Mouse (Mus musculus) gastrocnemius, adult 8-10 months (tissue): ENCODE measurements around the gene Ppp1r16b. TPM values are rescaled to one million over a fixed set of nuclear protein-coding genes. Genes with fewer than 3 reads are reported as not detected.

Experiments
- DNase-seq, 2 experiments: peaks; one replicate each; pipeline ENCODE4 v3.0.0; 2022; ENCODE audit warnings: low spot score in 2 of 2
- total RNA-seq, 4 experiments: library from RNA; stranded (reverse); gene quantifications; 2 replicates each; pipeline ENCODE4 v1.2.4; 2022

The Ppp1r16b gene
- total RNA-seq = 1 to 10 TPM; 2.4 to 3.0 (median 2.7) TPM

DNA sequence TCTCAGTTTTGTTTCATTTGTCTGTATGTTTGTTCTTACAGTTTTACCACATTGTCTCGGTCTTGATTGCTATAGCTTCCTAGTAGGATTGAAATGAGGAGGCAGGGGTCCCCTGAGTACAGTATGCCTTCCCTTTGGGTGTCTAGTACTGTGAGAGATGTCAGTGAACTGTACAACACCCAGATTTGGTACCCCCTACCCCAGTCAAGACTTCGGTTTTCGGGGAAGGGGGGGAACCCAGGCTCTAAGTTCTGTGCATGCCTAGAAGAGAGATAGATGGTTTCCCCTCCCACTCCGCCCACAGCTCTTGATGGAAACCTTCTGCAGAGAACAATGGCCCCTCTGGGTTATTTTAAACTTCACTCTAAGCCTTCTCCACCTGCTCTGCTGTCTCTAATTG, at the start of gene Ppp1r16b:
TSS of gene Ppp1r16b (plus strand) at position 301 of the 400 bp plus-strand sequence.
- DNase-seq = no peak

DNA sequence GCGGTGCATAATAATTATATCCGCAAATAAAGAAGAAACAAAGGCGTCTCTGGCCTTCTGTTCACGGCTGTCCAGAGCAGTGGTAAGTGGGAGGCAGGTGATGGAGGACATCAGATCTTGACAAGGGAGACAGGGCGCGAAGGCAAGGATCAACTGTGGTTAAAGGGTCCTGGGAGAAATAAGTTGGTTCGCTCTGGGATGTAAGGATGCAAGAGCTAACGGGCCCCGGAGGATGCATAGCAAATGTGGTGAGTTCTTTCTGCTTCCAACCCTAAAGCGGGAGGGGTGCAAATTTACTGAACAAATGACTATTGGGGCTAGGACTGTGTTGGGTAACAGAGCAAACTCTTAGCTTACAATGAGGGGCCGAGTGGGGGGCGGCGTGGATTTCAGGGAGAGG, 49.5 kb upstream of the Ppp1r16b start:
- DNase-seq = no peak

DNA sequence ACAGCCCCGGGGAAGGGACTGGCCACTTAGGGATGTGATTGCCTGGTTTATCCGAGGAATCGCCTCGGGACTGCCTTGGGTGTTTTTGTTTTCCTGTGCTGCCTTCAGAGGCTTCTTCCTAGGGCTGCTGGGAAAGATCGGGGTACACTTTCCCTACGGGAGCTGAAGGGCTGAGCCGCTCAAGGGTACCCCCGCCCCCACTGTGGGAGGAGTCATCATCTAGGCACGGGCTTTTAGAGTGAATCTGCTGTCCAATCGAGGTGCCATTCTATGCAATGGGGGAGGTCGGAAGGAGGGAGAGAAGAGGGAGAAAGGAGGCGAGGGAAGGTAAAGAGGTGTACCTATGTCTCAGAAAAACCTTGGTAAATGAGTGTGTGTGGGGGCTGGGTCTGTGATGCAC, 48.9 kb upstream of the Ppp1r16b start:
- no peak for DNase-seq

DNA sequence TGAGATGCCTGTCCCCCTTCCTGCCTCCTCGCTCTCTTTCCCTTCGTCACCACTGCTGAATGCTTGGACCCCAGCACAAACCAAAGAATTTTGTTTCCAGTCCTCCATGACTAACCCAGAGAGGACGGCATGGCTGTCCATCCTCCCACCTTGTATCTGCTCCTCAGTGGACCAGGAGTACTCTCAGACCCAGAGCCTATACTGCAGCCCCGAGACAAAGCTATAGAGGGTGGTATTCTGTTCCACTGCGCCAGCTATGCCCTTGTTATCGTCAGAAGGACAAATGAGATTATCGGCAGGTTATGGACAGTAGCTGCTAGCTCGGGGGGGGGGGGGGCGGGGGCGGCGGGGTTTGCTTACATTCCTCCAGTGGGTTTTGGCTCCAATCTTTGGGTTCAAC, 48.4 kb upstream of the Ppp1r16b start:
- DNase-seq = no peak

DNA sequence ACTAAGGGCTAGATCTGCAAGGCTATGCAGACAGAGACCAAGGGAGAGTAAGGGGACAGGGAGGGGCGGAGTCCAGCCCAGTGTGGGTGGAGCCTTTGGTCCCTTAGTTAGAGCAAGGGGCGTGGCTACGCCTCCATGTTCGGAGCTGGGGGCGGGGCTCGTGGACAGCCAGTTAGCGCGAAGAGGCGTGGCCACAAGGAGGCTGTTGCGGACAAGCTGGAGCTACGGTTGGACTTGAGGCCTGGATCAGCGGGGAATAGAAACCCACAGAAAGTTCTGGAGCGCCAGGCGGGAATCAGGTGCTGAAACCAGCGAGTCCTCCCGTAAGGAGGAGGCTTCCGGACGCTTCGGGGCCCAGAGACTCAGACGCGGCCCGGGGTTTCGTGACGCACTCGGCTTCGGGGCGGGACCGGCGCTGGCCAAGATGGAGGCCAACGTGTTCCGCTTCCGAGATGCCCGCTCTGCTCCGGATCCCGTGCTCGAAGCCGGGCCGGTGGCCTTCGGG, 40.4 kb upstream of the Ppp1r16b start, which contains the start of gene Actr5:
TSS of gene Actr5 (plus strand) at position 171 of the 505 bp plus-strand sequence.
- peak; percentile 91 to 94 for DNase-seq

DNA sequence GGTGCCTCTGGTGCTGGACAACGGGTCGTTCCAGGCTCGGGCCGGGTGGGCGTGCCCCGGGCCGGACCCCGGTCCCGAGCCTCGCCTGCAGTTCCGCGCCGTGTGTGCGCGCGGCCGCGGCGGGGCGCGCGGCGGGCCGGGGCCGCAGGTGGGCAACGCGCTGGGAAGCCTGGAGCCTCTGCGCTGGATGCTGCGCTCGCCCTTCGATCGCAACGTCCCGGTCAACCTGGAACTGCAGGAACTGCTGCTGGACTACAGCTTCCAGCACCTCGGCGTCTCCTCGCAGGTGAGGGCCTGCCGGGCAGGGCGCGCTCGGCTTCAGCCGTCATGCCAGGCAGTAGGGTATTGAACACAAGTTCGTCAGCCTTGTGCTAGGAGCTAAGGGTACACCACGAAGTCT, 40.0 kb upstream of the Ppp1r16b start:
- DNase-seq = no peak

DNA sequence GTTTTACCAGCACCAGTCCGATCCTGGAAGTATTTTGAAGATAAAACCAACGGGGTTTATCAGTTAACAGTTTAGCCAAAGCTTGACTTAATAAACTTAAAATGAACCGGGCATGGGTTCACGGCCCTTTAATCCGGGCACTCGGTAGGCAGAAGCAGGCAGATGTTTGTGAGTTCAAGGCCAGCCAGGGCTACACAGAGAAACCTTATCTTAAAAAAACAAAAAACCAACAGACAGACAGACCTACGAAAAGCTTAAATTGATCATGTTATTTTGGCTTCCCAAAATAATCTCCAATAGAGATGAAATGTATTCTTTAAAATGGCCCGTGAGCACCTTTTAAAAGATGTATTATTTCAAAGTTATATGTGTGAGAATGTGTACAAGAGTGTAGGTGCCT, 39.5 kb upstream of the Ppp1r16b start:
- DNase-seq = no peak

DNA sequence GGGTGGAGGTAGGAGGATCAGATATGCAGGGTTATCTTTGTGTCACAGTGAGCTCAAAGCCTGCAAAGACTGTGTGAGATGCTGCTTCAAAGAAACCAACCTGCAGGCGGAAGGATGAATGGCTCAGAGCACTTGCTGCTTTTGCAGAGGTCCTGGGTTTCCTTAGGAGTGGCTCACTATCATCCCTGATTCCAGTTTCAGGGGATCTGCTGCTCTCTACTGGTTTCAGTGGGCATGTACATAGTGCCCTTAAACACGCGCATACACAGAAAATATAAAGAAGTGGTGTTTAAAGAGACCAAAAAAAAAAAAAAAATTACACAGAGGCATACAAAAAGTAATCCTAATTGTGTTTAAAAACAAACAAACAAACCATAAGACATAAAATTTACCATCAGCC, 36.3 kb upstream of the Ppp1r16b start:
- DNase-seq = no peak

DNA sequence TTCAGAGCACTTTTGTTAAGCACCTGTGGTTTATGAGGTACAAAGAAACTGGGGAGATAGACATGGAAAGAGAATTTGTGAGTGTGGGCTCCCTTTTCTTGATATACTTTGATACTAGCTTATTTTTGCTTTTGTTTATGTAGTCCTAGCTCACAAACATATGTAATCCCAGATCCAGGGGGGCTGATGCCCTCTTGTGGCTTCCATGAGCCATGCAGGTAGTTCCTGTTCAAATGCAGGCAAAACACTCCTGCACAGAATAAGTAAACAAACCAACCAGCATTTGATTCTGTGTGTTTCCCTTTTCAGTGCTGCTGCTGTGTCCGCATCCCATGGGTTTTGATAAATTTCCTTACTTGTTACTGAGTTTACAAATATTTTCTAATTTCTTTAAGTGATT, 35.8 kb upstream of the Ppp1r16b start:
- no peak for DNase-seq

DNA sequence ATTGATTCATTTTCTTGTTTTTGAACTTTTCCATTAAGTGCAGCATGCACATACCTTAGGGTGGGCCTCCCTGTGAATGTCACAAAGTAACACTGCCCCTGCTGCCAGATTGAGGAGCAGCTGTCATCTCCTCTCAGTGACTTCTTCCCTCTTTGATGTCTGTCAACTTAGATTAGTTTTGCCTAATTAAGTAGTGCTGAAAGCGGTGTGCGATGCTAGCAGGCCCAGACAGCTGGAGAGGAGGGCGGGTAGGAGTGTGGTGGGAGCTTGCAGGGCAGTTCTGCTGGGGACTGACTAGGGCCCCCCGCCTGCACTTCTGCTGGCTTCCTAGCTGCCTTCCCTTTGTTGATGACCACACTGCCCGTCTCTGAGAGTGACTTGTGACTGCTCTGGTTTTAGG, 33.3 kb upstream of the Ppp1r16b start:
- DNase-seq = no peak

DNA sequence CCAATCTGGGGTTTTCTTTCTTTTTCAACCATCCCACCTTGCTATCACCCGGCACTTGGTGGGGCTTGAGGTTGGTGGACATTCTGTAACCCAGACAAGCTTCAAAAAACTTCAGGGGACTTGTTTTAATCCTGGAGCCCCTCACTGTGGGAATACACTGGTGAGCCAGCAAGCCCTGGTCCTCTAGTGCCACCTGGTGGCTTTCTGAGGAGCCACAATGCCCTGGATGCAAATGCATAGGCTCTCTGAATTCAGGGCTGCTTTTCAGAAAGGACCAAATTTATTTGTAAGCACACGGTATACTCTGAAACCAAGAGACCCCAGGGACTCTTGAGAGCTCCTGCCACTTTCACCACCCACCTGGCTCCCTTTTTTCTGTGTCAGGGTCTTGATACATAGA, 23.3 kb upstream of the Ppp1r16b start:
- DNase-seq = no peak

DNA sequence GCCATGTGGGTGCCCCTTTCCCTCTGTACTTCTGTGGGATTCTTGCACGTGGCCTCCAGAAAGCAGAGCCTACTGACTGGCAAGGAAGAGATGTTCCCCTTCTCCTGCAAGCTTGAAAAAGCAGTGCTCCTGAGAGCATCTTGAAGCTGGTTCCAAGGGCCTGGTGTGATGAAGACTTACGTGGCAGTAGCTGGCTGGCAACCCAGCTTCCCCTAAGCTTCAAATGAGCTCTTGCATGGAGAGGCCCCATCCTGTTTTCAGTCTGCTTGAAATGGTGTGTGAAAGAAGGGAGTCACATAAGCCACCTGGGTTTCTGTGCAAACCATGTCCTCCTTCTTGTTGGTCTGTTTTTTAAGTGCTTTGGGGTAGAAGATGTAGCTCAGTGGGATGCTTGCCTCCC, 22.6 kb upstream of the Ppp1r16b start:
- DNase-seq = no peak

DNA sequence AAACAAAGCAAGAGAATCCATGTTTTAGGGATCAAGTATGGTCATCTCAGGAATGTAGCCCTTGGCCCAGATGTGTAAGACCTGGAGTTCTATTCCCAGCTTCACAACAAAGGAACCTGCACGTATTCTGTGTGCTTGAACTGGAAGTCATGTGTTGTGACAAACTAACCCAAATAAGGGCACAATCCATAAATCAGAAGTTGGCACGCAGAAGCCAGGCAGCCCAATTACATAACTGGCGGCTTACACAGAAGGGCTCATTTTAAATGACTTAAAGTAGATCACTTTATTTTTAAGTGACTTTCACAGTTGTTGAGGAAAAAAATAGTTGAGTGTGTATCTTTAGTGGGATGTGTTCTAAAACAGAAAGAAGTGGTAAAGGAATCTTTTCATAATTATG, 21.4 kb upstream of the Ppp1r16b start:
- no peak for DNase-seq

DNA sequence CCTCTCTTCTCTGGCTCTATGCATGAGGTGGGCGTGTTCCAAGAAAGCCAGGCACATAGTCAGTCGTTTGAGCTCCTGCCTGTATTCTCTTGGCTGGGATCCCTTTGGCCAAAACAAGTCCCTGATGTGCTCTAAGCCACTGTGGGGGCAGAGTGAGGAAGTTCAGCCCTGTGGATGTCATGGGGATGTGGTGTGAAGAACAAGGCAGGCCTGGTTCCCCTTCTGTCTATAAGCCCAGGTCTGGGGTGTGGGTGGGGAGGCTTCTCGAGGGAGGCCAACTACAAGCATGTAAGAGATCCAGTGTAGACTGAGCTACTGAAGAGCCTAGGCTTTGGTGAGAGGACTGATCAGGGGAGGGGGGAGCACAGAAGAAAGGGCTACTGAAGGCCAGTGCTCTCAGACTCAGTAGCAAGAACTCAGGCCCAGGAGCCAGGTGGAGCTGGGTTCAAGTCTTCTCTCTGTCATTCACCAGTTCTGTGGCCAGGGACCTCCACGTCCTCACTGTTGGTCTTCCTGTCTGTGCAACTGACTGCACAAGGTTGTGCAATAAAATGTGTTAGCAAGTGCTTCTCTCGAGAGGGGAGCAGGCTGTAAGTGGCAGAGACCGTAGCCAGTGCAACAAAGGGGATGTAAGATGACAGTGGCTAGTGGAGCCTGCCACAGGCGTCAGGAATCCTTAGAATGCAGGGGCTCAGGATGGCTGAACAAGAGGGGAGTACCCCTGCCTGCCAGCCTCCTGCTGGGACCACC, 13.9 kb upstream of the Ppp1r16b start:
- DNase-seq = no peak

DNA sequence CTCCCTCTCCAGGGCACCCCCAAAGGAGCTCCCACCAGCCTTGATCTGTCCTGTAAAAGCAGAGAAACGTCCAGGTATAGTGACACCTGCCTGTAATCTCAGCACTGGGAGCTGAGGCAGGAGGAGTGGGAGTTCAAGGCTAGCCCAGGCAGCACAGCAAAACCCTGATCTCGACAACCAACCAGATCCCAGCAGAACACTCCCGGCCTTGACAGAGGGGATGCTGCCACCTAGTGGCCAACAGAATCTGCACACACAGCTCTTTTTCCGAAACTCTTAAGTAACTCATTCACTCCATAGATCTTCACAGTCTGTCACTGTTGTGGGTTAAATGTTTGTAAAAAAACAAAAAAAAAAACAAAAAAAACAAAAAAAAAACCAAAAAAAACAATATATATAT, 12.2 kb upstream of the Ppp1r16b start:
- DNase-seq = peak; percentile 36

DNA sequence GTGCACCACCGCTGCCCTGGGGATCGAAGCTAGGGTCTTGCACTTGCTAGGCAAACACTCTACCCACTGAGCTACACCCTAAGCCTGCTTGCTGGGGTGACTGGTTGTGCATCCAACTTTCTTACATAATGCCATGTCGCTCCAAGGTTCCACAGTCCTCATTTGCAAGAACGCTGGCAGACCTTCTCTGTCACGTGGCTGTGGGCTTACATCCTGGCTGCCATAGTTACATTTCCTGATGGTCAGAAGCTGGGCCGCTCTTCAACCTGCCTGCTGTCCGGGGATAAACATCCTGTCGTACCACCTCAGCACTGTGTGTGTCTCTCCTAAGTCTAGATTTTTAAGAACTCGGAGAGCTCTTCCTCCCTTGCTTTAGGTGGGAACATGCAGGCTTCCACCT, 10.5 kb upstream of the Ppp1r16b start:
- DNase-seq = no peak

DNA sequence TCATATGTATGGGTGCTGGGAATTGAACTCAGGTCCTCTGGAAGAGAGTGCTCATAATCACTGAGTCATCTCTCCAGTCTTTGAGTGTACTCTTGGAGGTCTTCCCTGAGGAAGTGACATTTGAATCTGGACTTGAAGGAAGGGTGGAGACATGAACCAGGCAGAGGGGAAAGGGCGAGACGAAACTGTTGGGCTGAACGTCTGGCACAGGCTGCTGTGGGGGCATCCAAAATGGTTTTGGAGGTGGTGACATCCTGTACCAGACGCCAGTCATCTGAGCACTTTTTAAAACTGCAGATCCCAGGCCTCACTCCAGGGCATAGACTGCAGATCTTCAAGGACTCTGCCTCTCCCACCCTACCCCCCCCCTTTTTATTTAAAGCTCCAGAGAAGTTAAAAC, 9.4 kb upstream of the Ppp1r16b start:
- DNase-seq = no peak

DNA sequence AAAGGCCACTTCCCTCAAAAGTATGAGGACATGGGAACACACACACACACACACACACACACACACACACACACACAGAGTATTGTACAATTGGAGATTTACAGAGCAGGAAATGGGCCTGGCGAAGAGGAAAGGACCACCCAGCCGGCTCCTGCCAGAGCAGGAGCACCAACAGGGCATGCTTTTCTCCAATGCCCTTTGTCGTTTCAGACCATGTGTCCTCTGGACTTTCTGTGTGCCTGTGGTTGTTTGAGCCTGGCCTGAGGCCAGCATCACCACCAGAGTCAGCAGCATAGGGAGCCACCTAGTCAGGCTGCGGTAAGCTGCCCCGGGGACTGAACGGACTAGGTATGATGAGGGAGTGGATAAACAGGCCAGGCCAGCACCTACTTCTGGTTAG, 6.4 kb upstream of the Ppp1r16b start:
- no peak for DNase-seq

DNA sequence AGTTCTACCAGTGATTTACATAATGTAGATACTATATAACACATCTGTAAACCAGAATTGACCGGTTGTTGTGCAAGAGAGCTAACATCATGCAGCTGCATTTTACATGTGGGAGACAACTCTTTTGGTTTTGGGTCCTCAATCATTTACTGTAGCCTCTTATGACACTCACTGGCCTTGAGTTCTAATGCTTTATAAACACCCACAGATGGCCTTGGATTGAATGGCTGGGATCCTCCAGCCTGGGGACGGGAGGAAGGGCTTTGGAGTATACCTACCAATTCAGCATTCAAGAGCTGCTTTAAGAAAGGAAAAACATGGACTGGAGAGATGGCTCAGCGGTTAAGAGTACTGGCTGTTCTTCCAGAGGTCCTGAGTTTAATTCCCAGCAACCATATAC, 5.9 kb upstream of the Ppp1r16b start:
- no peak for DNase-seq

DNA sequence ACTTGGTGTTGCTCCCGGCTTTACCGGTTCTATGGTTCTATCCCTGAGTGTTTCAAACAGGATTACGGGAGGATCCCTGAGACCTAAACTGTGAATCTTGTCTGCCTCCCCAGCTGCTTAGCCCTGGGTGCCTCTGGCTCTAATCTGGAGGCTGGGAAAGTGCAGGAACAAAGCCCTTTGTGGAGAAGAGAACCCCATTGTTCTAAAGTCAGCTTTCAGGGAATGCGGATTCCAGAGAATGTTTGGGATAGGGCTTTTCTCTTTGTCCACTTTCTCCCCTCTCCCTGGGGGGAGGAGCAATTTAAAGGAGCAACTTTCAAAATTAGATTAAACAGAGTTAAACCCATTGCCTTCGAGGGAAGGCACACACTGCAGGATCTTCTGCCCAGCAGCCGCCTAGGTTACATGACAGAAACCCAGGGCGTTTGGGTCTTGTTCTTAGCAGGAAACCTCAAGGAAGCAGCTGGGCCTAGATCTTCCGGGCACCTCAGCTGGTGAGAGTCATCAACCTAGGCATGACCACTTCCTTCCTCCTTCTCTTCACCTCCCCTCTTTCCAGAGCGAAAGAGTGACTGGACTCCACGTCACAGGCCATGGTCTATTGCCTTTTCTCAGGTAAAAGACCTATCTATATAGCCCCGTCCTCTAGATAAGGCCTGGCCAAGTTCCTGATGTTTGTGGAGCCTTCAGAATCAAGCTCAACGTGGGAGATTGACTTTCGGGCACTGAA, 1.0 kb downstream of the Ppp1r16b start:
- no peak for DNase-seq

DNA sequence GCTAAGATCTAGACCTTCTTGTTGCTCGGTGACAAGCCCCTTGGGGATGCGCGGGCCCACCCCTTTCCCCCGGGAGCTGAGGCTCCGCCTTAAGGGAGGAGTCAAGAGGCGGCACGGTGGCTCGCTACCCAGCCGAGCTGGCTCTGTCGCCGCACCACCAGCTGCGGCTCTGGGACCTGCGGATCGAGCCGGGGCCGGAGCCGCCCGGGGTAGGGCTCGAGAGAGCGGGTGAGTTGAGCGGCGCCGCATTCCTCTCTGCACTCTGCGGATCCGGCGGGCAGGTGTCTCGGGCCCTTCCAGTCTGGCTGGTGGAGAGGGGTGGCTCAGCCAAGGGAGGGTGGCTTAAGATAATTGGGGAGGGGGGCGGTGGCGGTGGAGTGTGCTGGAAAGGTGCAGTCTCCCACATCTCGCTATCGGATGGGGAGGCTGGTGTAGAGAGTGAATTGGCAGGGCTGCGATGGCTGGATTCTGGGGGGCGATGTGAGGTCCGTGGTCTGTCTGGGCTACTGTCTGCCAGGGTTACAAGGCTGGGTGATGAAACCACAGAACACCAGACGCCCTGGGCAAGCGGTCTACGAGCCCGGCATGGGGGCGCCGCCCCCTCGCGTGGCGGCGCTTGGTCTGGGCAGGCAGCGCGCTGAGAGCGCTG, 1.9 kb downstream of the Ppp1r16b start:
- DNase-seq = no peak

DNA sequence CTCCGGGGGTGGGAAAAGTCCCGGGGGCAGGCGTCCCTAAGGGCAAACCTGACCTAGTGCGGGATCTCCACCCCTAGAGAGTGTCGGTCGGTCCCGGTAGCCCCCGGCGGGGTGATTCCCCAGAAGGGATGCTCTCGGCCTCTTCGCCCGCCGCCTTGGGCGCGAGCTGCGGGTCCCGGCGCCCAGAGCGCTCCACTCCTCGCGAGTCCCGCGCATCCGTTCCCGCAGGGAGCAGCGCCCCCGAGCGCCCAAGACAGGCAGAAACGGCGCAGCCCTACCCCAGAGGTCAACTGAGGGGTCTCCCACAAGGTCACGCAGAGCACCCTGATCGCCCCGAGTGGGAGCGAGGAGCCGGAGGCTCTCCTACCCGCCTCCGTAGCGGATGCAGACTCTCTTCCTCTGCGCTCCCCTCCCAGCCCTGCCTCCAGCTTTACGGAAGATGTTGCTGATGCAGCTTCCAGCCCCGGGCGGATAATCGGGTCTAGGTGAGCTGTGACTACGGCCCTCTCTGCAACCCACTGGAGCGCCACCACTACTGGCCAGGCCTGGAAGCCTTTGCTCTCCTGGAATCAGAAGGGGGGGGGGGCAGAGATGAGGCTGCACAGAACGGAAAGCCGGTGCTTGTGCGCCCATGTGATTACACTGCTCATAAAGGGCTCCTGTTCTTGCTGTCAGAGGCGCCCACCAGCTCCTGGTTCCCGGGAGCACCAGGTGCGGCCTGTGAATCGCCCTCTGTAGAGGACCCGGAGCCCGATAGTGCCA, 2.7 kb downstream of the Ppp1r16b start:
- no peak for DNase-seq
